Mouse (Mus musculus): ENCODE data around the gene Trim3.
A peak's percentile ranks its signal among the peaks of the same experiment; 100 is the strongest.

The Trim3 gene

DNA sequence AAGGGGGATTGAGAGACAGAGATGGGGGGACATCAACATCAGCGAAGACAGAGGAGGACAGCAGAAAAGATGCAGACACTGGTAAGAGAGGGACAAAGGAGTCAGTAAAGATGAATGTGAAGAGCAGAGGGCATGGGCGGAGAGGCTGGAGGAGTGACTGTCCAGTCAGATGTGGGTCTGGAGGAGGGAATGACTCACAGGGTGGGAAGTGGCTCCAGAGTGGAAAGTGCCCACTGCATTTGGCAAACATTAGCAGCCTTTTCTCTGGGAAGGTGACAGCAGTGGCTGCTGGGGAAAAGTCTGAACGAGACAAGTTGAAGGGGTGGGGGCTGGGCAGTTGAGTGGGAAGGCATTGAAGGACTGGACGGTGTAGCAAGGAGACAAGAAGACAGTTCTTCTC, 12.3 kb downstream of the Trim3 start:
- TF ChIP-seq GATA4 (IDR thresholded peaks at IDR 0.05; ENCODE audit: insufficient replicate concordance, low read length), result no peak

DNA sequence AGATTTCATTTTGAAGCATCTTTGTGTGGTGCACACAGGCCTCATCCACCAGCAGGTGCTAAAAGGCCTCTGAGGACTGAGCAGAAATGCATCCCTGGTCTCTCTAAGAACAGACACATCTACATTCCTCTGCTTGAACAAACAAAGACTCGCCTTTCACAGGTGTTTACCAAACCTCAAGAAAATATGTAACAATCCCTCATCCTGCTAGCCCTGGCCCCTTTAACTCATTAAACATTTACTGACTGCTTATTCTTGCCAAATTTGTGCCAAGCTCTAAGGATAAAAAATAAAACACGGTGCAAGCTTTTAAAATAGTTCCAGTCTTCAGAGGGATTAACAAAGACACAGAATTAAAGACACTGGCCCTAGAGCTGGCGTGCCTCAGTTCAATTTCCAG, 13.7 kb downstream of the Trim3 start:
- no peak for TF ChIP-seq GATA4 (IDR thresholded peaks at IDR 0.05; ENCODE audit: insufficient replicate concordance, low read length)

DNA sequence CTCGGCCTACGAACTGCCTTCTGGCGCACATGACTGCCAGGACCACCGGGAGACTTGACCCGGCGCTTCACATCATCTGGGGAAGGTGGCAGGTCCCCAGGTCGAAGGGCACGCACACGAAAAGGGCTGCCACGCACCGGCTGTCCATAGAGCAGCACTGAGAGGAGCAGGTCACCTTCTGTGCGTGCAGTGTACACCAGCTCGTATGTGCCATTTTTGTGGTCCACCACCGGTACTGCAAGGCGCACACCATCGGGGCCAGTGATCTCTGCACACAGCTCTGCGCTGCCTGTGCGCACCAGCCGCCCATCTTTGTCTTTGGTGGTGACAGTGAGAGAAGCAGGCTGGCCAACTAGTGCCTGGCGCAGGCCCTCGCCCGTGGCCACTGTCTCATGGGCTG, 15.6 kb downstream of the Trim3 start:
- no peak for TF ChIP-seq GATA4 (IDR thresholded peaks at IDR 0.05; ENCODE audit: insufficient replicate concordance, low read length)

DNA sequence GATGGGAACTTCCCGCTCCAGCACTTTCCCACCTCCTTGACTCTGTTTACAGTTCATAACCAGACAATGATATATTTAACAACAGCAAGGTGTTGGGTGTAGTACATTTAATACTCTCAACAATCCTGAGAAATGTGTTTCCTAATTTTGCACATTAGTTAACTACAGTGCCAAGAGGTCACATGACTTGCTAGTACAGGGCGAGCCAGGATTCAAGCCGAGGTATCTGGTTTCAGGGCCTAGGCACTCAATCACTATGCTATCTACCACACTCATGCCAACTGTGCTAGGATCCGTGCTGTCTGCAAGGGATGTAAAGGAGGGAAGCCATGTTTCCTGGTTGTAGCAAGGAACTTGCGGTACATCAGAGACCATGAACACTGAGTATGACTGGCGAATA, 16.8 kb downstream of the Trim3 start:
- TF ChIP-seq GATA4 (IDR thresholded peaks at IDR 0.05; ENCODE audit: insufficient replicate concordance, low read length), result no peak

DNA sequence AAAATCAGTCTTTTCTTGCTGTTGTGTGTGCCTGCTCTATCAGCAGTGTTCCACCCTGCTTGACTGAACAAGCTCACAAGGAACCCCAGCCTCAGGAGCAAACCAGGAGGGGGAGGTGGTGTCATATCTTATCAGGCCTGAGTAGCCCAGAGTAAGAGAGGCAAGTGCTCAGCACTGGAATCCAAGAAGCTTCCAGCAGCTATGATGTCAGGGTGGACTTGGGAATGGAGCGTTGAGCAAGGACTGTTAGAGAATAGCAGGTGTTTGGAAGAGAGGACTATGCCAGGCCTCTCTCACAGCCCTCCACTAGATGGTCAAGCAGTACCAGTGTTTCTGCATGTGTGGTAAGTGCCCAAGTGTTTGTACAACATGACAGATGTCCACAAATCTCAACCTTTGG, 17.7 kb downstream of the Trim3 start:
- TF ChIP-seq GATA4 (IDR thresholded peaks at IDR 0.05; ENCODE audit: insufficient replicate concordance, low read length), result no peak

DNA sequence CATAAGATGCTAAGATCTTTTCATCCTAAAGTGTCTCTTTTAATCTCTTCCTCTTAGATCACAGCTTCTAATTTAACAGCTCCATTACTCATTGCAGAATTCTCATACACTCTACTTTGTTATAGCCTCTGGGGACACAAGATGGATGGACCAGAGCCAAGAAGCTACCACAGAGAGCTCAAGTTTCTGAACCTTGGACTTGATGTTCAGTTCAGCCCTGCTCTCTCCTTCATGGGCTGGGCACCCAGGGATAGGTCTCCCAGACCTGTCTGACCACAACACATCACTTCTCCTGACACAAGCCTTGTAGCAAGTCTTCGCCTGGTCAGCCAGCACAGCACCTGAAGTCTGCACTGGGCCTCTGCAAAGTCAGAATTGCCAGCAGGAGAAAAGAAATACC, 19.0 kb downstream of the Trim3 start:
- TF ChIP-seq GATA4 (IDR thresholded peaks at IDR 0.05; ENCODE audit: insufficient replicate concordance, low read length), result no peak

DNA sequence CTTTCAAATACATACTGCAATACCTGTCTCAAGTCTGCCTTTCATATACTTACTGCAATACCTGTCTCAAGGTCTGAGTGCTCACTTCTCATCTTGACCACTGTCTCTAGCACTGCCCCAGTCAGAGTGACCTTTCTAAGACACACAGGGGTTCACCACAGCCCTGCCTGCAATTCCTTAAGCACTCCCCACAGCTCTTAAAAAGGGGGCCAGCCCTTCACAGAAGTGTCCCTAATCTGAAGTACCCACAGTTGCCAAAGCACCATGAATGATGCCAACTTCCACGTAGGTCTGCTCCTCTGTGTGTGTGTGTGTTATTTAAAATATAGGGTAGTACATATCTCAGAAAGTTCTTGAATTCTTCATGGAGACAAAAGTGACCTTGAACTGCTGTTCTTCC, 21.6 kb downstream of the Trim3 start:
- no peak for TF ChIP-seq GATA4 (IDR thresholded peaks at IDR 0.05; ENCODE audit: insufficient replicate concordance, low read length)

DNA sequence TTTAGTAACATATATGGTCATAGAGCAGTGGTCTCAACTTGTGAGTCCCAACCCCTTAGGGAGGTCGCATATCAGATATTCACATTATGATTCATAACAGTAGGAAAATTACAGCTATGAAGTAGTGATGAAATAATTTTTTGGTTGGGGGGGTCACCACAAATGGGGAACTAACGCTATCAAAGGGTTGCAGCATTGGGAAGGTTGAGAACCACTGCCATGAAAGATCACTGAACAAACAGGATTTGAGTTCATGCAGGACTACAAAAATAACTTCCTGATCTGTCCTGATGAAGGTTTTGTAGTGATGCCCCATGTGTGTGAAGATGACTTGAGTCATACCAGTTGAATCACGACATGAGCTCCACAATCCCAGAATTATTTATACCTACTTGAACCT, 24.9 kb downstream of the Trim3 start:
- no peak for TF ChIP-seq GATA4 (IDR thresholded peaks at IDR 0.05; ENCODE audit: insufficient replicate concordance, low read length)

DNA sequence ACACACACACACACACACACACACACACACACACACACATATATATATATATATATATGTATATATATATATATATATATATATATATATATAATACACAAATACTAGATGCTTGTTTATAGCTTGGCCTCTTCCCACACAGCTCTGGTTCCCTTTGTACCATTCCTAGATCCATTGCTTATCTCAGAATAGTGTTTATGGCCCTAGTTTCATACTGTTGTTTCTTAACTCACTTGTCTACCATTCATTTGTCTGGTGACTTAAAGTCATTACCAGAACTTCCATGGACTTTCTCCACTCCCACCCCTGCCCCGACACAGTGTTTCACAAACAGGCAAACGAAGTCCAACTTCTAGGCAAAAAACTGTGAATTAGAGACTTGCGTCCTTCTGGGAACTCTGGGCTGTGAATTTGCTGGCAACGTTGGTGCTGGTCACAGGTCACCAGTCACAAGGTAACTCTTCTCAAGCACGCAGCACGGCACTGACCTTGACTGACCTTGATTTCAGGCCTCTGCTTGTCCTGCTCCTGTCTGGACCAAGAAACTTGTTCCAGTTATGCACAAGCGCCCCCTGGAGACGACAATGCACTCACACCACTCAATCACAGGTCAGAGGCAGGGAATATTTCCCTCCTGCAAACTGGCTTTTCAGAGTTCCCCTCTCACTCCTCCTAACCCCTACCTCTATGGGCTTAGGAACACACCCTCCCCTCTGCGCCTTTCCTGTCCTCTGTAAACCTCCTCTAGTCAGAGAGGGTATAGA, 30.3 kb downstream of the Trim3 start:
- 0 out of 2 replicates have a peak, but pooled peaks have one; percentile 9 for TF ChIP-seq GATA4 (IDR thresholded peaks at IDR 0.05; ENCODE audit: insufficient replicate concordance, low read length)

DNA sequence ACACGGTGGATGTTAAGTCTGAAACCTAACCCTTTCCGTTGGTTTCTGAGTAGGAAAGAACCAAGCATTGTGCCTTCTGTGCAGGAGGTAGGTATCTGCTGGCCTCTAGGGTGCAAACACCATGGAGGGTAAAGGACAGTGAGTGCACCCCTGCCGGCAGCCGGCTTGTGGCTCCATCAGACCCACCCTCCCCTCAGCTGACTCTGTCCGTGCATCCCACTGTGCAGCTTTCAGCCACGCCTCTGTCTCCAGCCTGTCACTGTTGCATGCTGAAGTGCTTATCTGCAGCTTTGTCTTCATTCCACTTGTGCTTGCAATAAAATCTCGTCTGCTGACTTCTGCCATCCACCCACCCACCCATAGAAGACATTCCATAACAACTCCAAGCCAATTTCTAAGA, 43.3 kb downstream of the Trim3 start:
- no peak for TF ChIP-seq GATA4 (IDR thresholded peaks at IDR 0.05; ENCODE audit: insufficient replicate concordance, low read length)

DNA sequence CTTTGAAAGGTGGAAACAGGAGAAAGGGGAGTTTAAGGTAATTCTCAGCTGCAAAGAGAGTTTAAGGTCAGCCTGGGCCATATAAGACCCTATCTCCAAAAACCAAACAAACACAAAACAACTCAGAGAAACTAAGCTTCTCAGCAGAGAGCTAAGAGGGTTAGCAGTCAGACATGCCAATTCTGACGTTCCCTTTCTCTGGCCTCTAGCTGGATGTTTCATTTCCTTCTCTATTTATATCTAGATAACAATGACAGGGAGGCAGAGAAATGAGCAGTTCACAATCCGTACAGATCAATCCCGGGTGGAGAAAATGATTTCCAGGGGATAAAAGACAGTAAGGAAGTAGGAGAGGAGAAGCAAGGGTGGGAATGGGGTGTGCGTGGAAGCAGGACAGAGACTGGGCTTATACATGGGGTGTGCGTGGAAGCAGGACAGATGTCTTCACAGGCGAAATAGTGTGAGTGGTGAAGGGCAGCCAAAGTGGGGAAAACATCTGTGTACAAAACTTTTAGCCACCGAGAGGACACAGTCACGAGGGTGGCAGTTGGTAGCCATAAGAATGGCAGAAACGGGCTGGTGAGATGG, 45.0 kb downstream of the Trim3 start:
- no peak for TF ChIP-seq GATA4 (IDR thresholded peaks at IDR 0.05; ENCODE audit: insufficient replicate concordance, low read length)

DNA sequence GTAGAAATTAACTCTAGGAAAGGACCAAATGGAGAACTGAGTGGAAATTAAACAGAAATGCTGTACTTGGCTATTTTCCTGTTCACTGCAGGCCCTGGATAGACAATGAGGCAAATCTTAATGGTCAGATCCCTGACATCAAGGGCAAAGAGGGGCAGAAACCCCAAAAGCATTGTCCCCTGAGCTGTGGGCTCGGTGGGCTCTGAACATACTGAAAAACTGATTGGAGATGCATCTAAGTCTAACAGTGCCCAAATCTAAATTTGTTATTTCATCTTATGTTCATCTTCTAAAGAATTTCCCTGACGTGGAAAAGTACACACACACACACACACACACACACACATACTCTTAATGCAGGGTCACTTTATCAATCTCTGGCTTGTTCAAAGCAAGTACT, 51.4 kb downstream of the Trim3 start:
- TF ChIP-seq GATA4 (IDR thresholded peaks at IDR 0.05; ENCODE audit: insufficient replicate concordance, low read length), result no peak

DNA sequence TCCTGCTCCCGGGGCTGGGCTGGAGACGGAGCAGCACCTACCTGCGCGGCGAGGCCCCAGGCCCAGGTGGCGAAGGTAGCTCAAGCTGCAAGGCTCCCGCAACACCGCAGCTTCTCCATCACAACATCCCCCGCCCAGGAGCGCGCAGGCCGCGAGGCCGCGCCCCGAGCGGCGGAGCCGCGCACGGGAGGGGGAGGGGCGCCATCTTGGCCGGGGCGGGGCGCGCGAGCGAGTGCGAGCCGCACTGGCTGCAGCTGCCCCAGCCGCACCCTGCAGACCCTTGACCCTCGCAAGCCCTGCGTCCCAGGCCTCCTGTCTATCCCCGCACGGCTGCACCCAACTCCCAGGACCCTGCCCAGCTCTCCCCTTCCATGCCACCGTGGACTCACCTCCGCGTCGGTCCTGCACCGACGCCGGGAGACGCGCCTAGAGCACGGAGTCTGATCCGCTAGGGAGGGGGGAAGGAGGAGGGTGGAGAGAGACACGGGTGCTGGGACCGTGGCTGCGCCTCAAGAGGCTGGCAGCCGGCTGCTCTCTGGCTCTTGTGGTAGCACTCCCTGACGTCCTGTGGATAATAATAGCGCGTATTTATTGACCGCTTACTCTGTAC, 52.2 kb downstream of the Trim3 start, which contains the start of gene Apbb1:
Apbb1 (minus strand) TSS at position 560 of the 610 bp plus-strand sequence.
- TF ChIP-seq GATA4 (IDR thresholded peaks at IDR 0.05; ENCODE audit: insufficient replicate concordance, low read length), result no peak

DNA sequence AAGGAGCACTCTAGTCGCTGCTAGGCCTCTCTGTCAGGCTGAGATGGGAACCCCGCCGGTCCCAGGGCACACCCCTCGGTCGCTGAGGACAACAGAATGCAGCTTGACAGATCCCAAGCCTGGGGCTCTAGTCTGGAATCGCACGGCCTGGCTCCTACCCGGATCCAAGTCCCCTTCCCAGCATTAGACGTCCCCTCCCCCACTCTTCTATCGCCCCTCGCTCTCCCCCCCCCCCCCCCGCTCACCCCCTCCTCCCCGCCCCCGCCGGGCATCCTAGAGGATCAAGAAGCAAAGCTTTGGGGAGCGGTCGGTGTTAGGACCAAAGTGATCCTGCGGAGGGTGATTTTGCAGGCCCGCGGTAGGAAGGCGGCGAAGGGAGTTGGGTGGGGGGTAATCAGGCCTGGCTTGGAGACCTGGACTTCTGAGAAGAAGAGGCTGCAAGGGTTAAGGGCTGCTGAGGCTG, 52.7 kb downstream of the Trim3 start:
- no peak for TF ChIP-seq GATA4 (IDR thresholded peaks at IDR 0.05; ENCODE audit: insufficient replicate concordance, low read length)

DNA sequence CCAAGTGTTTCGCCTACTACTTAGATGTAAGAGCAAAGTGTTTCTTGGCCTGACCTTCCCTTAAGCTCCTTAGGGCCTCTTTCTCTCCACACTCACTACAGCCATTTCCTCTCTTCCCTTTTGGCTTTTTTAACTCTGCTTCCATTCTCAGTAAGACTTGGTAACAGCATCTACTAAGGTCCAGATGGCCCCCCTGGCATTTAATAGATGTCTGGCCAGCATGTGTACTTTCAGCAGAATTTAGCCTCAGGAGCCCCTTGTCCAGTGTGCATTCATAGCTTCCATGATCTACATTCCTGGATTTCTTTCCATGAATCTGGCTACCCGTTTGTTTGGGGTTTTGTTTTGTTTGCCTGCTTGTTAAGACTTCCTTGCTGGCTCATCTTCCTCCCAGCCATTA, 54.9 kb downstream of the Trim3 start:
- no peak for TF ChIP-seq GATA4 (IDR thresholded peaks at IDR 0.05; ENCODE audit: insufficient replicate concordance, low read length)

DNA sequence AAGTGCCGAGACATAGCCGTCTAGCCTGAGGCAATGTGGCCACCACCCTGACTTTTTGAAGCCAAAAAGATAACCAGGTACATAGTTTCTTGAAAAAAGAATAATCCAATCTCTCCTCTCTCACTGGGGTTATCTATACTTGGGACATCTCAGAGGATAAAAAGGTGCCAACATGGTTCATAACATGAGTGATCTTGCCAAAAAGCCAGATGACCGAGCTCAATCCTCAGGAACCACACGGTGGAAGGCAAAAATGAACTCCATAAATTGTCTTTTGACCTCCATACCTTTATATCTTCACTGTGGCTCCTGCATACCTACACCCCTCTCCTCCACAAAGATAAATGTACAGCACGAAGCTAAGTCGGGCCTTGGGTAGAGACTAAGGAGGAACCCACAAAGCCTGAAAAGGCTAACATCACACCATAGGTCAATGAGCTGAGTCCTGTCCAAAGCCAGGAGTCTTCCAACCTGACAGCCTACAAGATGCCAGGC, 55.9 kb downstream of the Trim3 start:
- no peak for TF ChIP-seq GATA4 (IDR thresholded peaks at IDR 0.05; ENCODE audit: insufficient replicate concordance, low read length)
